Mouse (Mus musculus) neural tube, embryonic 12.5 days (tissue): ENCODE measurements around the gene Dgkd. TPM values are rescaled to one million over a fixed set of nuclear protein-coding genes. Genes with fewer than 3 reads are reported as not detected.

Source experiments
- ATAC-seq: fragments of 200-750 bp; cut with Nextera tagmentation; 2 replicates; pipeline ENCODE4 v1.8.0; 2017; ENCODE audit warnings: low read depth, mild to moderate bottlenecking, moderate TSS enrichment, moderate library complexity; ENCODE audit not compliant: low FRiP score
- H3K27ac ChIP-seq: fragments of 300-500 bp; sonication (generic); 2 replicates; pipeline ENCODE4 v1.5.1; 2016
- H3K27me3 ChIP-seq: fragments of 300-500 bp; sonication (generic); replicated peaks from 2 replicates; pipeline ENCODE4 v1.6.1; 2016; ENCODE audit warnings: mild to moderate bottlenecking
- H3K36me3 ChIP-seq: fragments of 300-500 bp; sonication (generic); 2 replicates; pipeline ENCODE4 v1.6.1; 2016; ENCODE audit warnings: mild to moderate bottlenecking
- H3K4me1 ChIP-seq: fragments of 300-500 bp; sonication (generic); 2 replicates; pipeline ENCODE4 v1.6.1; 2016
- H3K4me2 ChIP-seq: fragments of 300-500 bp; sonication (generic); replicated peaks from 2 replicates; pipeline ENCODE4 v1.6.1; 2016; ENCODE audit warnings: mild to moderate bottlenecking
- H3K4me3 ChIP-seq: fragments of 300-500 bp; sonication (generic); 2 replicates; pipeline ENCODE4 v1.5.1; 2016
- H3K9ac ChIP-seq: fragments of 300-500 bp; sonication (generic); 2 replicates; pipeline ENCODE4 v1.6.1; 2016; ENCODE audit warnings: mild to moderate bottlenecking
- H3K9me3 ChIP-seq: fragments of 300-500 bp; sonication (generic); 2 replicates; pipeline ENCODE4 v1.6.1; 2016; ENCODE audit warnings: mild to moderate bottlenecking
- WGBS: fragments of 180-500 bp; shearing (Covaris S2); methylation state at CpG from one replicate; pipeline ENCODE4 v1.1.7; 2016; 5-methylcytosine and 5-hydroxymethylcytosine counted together
- polyA plus RNA-seq: library from polyadenylated mRNA; unstranded; fragments of >200 nt; fragmentation: Nextera tagmentation; extraction: Ambion mirVana; gene quantifications from 2 replicates; pipeline ENCODE4 v1.2.1, GENCODE M21; 2016

Gene Dgkd
- polyA plus RNA-seq, 1 experiment from 2014 or later: 36.6 TPM

DNA sequence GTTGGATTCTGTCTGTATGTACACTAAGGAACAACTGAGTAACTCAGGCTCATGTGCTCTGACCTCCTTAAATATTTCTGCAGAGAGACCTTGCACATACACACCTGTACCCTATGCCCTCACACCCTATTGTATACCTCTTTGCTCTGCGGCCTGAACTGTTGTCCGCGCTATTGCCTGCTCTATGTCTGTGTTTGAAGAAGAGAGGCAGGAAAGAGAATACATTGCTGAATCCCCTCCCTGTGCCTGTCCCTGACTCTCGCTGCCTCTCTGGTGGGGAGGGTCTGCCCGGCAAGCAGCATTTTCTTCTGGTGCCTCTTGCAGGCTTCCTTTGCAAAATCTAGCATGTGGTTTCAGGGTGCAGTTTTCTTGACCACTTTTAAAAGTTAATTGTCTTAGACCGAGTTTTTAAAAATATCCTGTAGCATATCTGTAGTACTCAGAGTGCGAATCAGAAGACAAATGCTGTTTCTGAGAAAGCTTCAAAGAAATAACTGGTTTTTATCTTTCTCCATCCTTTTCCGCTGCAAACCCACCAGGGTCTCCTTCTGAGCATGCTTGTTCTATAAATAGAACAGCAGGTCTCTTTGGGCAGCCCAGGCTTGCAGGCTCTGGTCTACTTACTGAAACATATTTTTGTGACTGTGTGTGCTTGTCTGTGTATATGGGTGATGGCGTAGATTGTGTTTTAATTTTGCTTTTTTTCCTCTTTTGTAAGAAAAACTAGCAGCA lies 24.6 kb downstream of the Dgkd start:
- H3K9ac ChIP-seq: no peak overlapping the region
- no peaks in the 10 kb centered on the region for H3K9me3 ChIP-seq
- 80% methylated on average over 9 of the region's 9 CpGs for WGBS
- H3K27ac ChIP-seq: no peak overlapping the region
- peaks cover 6% of the 10 kb centered on the region; the same call in 1 of the 2 replicates for H3K4me1 ChIP-seq
- peaks cover 6% of the 10 kb centered on the region for H3K36me3 ChIP-seq
- H3K4me2 ChIP-seq: no peak overlapping the region
- no peak overlapping the region for H3K4me3 ChIP-seq
- no peaks in the 10 kb centered on the region for H3K27me3 ChIP-seq
- ATAC-seq: no peak

DNA sequence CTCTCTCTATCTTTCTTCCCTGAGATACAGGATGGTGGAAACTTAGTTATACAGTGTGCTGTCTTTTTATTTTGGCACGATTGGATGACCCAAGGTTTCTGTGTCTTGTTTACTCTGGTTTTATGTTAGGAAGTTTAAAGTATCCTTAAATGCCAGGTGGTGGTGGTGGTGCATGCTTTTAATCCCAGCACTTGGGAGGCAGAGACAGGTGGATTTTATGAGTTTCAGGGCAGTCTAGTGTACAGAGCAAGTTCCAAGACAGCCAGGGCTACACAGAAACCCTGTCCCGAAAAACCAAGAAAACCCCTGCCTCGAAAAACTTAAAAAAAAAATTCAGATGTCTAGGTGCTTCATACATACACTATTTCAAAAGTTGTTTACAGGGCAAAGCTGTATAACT lies 25.9 kb downstream of the Dgkd start:
- H3K27ac ChIP-seq: no peak overlapping the region
- H3K4me1 ChIP-seq: peaks cover 6% of the 10 kb centered on the region; the same call in 1 of the 2 replicates
- ATAC-seq: no peak
- no peak overlapping the region for H3K9ac ChIP-seq
- peaks cover 10% of the 10 kb centered on the region for H3K36me3 ChIP-seq
- WGBS: 91% methylated on average over 3 of the region's 3 CpGs
- no peaks in the 10 kb centered on the region for H3K27me3 ChIP-seq
- H3K9me3 ChIP-seq: no peaks in the 10 kb centered on the region
- H3K4me3 ChIP-seq: no peak overlapping the region
- no peak overlapping the region for H3K4me2 ChIP-seq

DNA sequence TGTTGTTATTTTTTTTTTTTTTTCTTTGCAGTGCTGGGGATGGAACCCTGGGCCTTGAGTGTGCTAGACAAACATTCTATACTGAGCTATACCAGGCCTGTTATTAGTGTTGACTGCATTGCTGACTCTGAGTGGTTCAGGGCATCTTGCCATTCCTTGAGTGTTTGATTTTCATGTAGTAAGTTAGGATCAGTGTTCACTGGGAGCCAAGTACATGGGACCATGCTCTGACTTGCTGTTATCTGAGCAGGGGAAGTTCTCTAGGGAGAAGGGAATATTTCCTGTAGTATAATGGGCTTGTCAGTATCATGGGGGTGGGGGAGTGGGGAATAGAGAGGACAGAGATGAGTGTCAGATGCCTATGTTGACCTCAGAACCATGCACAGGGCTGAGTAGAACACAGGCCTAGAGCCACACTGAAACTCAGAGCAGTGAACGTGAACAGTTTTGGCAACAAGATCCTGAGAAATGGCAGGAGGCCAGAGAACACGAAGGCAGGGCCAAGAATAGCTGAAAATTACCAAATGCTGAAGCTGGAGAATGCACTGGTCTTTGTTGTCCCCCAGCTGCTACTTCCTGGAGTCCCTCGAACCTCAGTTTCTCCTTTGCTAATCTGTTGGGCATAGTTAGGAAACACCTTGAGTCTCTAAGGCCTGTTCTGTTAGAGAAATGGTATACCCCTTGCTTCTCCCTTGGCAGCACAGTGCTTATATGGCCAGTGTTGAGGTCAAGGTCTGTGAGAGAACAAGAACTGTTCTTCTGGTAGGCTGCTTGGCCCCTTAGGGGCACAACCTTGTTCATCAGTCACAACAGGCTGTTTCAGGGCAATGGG lies 26.6 kb downstream of the Dgkd start:
- H3K4me2 ChIP-seq: no peak overlapping the region
- no peak overlapping the region for H3K4me3 ChIP-seq
- H3K27ac ChIP-seq: no peak overlapping the region
- peaks cover 6% of the 10 kb centered on the region; the same call in 1 of the 2 replicates for H3K4me1 ChIP-seq
- H3K36me3 ChIP-seq: peaks cover 14% of the 10 kb centered on the region
- 75% methylated on average over 3 of the region's 3 CpGs for WGBS
- H3K9ac ChIP-seq: no peak overlapping the region
- no peak for ATAC-seq
- H3K9me3 ChIP-seq: no peaks in the 10 kb centered on the region
- H3K27me3 ChIP-seq: no peaks in the 10 kb centered on the region

DNA sequence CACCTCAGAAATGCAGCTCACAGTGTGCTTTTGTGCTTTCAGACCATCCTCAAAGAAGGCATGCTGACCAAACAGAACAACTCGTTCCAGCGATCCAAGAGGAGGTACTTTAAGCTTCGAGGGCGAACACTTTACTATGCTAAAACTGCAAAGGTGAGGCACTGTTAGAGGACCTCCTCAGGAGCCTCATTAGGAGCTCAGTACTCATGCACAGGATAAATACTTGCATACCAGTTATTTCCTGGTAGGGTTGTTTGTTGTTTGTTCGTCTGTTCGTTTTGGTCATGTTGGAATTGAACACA lies 27.2 kb downstream of the Dgkd start:
- Histone ChIP-seq H3K36me3 (peaks cover 17% of the 10 kb centered on the region), H3K27me3 (no peaks in the 10 kb centered on the region), H3K9me3 (no peaks in the 10 kb centered on the region), H3K4me3 (no peak overlapping the region), H3K4me2 (no peak overlapping the region), H3K9ac (no peak overlapping the region), H3K4me1 (peaks cover 6% of the 10 kb centered on the region; the same call in 1 of the 2 replicates), H3K27ac (no peak overlapping the region)
- WGBS: 88% methylated on average over 6 of the region's 6 CpGs
- ATAC-seq: no peak

DNA sequence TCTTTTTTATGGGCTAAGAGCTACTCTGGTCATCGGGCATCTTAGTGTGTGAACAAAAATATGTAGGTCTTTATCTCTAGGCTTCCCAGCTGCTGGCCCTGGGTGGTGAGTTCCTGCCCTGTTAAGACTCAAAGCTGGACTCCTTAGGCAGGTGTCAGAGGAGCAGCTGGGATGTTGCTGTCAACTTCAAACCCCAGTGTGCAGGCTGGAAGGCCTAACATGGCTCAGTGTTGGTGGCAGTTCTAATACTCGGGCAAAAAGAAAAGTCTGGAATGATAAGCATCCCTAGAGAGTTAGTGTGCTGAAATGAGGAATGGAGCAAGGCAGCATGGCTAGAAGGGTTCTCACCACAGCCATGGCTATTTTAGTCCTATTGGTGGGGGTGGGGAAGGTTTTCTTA lies 27.8 kb downstream of the Dgkd start:
- no peak overlapping the region for H3K4me2 ChIP-seq
- H3K27ac ChIP-seq: no peak overlapping the region
- H3K4me3 ChIP-seq: no peak overlapping the region
- H3K36me3 ChIP-seq: peaks cover 17% of the 10 kb centered on the region
- no peak overlapping the region for H3K9ac ChIP-seq
- no peaks in the 10 kb centered on the region for H3K27me3 ChIP-seq
- H3K4me1 ChIP-seq: peaks cover 6% of the 10 kb centered on the region; the same call in 1 of the 2 replicates
- 77% methylated on average over 2 of the region's 2 CpGs for WGBS
- no peak for ATAC-seq
- H3K9me3 ChIP-seq: no peaks in the 10 kb centered on the region

DNA sequence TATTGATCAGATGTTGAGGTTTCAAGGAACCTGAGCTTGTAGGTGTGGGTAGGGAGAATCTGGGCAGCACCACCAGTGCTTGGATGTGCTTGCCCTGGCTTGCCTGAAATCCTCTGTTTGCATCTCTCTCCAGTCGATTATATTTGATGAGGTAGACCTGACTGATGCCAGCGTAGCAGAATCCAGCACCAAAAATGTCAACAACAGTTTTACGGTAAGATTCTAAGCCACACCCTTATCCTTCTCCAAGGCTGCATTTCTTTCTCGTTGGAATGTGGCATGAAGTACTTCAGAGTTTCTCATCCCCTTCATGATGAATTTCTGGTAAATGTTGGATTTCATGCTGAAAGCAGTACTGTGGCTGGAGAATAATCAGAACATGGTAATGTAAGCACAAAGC lies 28.6 kb downstream of the Dgkd start:
- Histone ChIP-seq H3K4me2 (no peak overlapping the region), H3K4me1 (peaks cover 6% of the 10 kb centered on the region; the same call in 1 of the 2 replicates), H3K27me3 (no peaks in the 10 kb centered on the region), H3K36me3 (peaks cover 17% of the 10 kb centered on the region), H3K9ac (no peak overlapping the region), H3K9me3 (no peaks in the 10 kb centered on the region), H3K27ac (no peak overlapping the region), H3K4me3 (no peak overlapping the region)
- no peak for ATAC-seq
- 92% methylated on average over 4 of the region's 4 CpGs for WGBS

DNA sequence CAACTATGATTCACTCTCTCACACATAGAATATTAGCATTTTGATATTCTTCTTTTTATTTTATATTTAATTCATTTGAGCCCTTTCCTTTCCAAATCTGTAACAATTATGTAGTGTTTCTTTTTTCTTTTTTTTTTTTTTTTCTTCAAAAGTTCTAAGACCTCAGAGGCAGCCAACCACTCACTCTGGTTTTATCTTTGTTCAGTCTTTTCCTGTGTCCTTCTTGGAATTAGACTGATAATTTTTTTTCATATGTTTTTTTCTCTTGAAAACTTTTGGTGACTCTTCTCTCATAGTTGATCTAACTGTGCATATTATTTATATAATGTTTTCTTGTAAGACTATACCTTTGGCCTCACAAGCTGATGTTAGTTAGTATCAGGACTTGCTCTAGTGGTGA lies 29.5 kb downstream of the Dgkd start:
- H3K27me3 ChIP-seq: no peaks in the 10 kb centered on the region
- peaks cover 6% of the 10 kb centered on the region; the same call in 1 of the 2 replicates for H3K4me1 ChIP-seq
- H3K4me2 ChIP-seq: no peak overlapping the region
- no peak overlapping the region for H3K4me3 ChIP-seq
- no peak overlapping the region for H3K9ac ChIP-seq
- ATAC-seq: no peak
- peaks cover 17% of the 10 kb centered on the region for H3K36me3 ChIP-seq
- no peak overlapping the region for H3K27ac ChIP-seq
- H3K9me3 ChIP-seq: no peaks in the 10 kb centered on the region

DNA sequence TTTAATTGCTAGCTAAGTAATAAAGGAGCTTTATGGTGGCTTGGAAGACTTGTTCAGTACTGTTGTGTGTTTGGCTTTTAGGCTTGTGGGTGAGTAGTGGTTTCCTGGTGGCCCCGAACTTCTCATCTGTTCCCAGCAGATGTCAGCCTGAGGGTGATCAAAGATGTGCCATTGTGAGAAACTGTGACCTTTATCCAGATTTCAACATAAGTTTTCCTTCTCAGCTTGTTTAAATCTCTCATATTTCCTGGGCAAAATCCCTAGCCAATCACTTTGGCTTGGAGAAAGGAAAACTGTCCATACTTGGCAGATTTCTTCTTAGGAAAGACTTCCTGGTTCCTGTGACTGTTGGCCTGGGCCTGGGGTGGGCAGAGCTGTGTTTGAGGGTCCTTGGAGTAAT lies 37.9 kb downstream of the Dgkd start:
- WGBS: 78% methylated on average over 1 of the region's 1 CpGs
- Histone ChIP-seq H3K4me3 (no peak overlapping the region), H3K36me3 (no peaks in the 10 kb centered on the region), H3K9me3 (no peaks in the 10 kb centered on the region), H3K27me3 (no peaks in the 10 kb centered on the region), H3K9ac (no peak overlapping the region), H3K27ac (no peak overlapping the region), H3K4me1 (no peaks in the 10 kb centered on the region), H3K4me2 (no peak overlapping the region)
- ATAC-seq: no peak

DNA sequence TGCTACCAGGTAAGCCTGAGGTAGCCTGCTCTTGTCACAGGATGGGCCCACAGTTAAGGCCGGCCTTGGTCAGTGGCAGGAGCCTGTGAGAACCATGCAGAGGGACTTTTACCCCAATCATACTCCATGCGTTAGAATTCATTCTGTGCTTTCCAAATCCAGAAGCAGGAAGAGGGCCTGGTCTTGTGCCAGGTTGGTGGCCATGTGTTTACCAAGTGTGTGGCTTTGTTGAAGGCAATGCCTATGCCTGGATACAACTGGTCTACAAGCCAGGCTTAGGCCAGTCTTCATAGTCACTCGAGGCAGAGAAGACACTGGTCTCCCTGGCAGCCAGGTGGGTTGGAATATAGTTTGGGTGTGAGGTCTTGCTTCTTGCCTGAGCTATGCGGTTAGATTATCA lies 38.5 kb downstream of the Dgkd start:
- H3K4me3 ChIP-seq: no peak overlapping the region
- 88% methylated on average over 4 of the region's 4 CpGs for WGBS
- no peak overlapping the region for H3K9ac ChIP-seq
- H3K36me3 ChIP-seq: no peaks in the 10 kb centered on the region
- H3K4me2 ChIP-seq: no peak overlapping the region
- H3K4me1 ChIP-seq: no peaks in the 10 kb centered on the region
- no peaks in the 10 kb centered on the region for H3K9me3 ChIP-seq
- ATAC-seq: no peak
- no peaks in the 10 kb centered on the region for H3K27me3 ChIP-seq
- H3K27ac ChIP-seq: no peak overlapping the region

DNA sequence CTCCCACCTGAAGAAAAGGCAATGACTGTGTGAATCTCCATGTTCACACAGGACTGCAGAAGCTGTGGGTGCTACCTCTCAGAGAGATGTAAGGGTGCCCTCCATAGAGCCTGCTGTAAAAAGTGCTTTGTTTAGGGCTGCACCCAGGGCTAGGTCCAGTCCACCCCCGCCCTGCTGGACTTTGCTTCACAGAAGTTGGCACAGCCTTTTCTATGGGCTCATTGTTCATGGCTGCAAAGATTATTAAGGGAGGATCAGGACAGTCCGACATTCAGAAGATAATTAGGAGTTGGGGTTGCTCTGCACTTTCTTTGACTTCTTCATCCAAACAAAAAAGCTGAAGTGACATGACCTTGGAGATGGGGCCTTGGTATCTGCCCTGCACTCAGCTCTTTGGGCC lies 39.4 kb downstream of the Dgkd start:
- ATAC-seq: no peak
- Histone ChIP-seq H3K36me3 (no peaks in the 10 kb centered on the region), H3K9ac (no peak overlapping the region), H3K4me2 (no peak overlapping the region), H3K27ac (no peak overlapping the region), H3K27me3 (no peaks in the 10 kb centered on the region), H3K4me1 (no peaks in the 10 kb centered on the region), H3K9me3 (no peaks in the 10 kb centered on the region), H3K4me3 (no peak overlapping the region)
- WGBS: 60% methylated on average over 2 of the region's 2 CpGs

DNA sequence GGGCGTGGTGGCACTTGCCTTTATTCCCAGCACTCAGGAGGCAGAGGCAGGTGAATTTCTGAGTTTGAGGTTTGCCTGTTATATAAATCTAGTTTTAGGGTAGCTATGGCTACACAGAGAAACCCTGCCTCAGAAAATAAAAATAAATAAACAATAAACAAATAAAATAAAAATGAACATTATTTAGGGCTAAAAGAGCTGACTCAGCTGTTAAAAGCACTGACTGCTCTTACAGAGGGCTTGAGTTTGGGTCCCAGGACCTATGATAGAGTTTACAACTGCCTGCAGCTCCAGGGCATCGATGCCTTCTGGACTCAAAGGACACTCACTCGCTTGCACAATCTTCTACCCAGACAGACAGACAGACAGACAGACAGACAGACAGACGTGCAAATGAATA lies 40.3 kb downstream of the Dgkd start:
- H3K9ac ChIP-seq: no peak overlapping the region
- no peaks in the 10 kb centered on the region for H3K36me3 ChIP-seq
- WGBS: 92% methylated on average over 4 of the region's 4 CpGs
- no peak for ATAC-seq
- no peak overlapping the region for H3K4me3 ChIP-seq
- no peak overlapping the region for H3K4me2 ChIP-seq
- no peaks in the 10 kb centered on the region for H3K9me3 ChIP-seq
- no peak overlapping the region for H3K27ac ChIP-seq
- H3K4me1 ChIP-seq: no peaks in the 10 kb centered on the region
- H3K27me3 ChIP-seq: no peaks in the 10 kb centered on the region

DNA sequence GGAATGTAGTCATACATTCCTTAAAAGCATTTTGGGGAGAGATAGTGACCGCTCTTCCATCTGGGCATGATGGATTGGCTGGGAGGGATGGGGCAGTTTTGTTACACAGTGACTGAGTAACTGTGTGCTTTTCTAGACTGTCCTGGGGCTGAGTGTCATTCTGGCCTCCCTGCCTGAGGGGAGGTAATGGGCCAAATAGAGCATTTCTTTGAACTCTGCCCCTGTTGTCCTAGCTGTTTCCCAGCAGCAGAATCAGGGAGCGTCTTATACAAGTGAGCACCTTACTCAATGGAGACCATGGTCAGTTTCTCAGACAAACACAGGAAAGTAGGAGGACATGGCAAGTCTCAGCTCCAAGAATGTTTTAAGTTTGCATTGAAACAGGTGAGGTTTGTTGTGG lies 43.8 kb downstream of the Dgkd start:
- Histone ChIP-seq H3K9ac (no peak overlapping the region), H3K36me3 (no peaks in the 10 kb centered on the region), H3K4me1 (no peaks in the 10 kb centered on the region), H3K4me2 (no peak overlapping the region), H3K27ac (no peak overlapping the region), H3K27me3 (no peaks in the 10 kb centered on the region), H3K9me3 (no peaks in the 10 kb centered on the region), H3K4me3 (no peak overlapping the region)
- WGBS: 92% methylated on average over 2 of the region's 2 CpGs
- ATAC-seq: no peak

DNA sequence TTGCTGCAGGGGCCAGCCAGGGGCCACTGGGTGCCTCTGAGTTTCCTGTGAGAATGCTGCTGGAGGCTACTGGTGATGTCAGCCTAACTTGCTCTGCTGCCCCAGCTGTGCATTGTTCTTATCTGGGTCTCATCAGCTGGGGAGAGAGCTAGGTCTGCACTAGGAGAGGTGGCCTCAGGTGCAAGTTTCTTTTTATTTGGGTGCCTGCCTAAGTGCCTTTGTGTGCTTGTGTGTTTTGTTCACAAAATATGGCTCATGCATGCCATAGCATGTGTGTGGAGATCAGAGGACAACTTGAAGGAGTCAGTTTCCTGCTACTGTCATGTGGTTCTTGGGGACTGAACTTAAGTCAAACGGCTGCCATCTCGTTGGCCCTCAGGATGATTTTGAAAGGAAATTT lies 46.6 kb downstream of the Dgkd start:
- no peaks in the 10 kb centered on the region for H3K9me3 ChIP-seq
- H3K4me1 ChIP-seq: no peaks in the 10 kb centered on the region
- no peak overlapping the region for H3K27ac ChIP-seq
- ATAC-seq: no peak
- 90% methylated on average over 2 of the region's 2 CpGs for WGBS
- H3K36me3 ChIP-seq: no peaks in the 10 kb centered on the region; the same call in 1 of the 2 replicates
- H3K4me2 ChIP-seq: no peak overlapping the region
- no peaks in the 10 kb centered on the region for H3K27me3 ChIP-seq
- no peak overlapping the region for H3K9ac ChIP-seq
- H3K4me3 ChIP-seq: no peak overlapping the region
